Mouse (Mus musculus) left cerebral cortex, adult 2 months (tissue): ENCODE results near the gene Phf19. TPM values are rescaled to one million over a fixed set of nuclear protein-coding genes. Genes with fewer than 3 reads are reported as not detected.

ENCODE experiments used
- DNase-seq, 2 experiments: peaks; one replicate each; pipeline ENCODE4 v3.0.0; 2021 to 2022; ENCODE audit warnings: low spot score in 2 of 2, mixed read lengths in 1 of 2; ENCODE audit errors: extremely low spot score in 1 of 2
- H3K27ac ChIP-seq: fragments of 200-600 bp; 2 replicates; pipeline ENCODE4 v1.8.1; 2022
- H3K4me3 ChIP-seq: fragments of 200-600 bp; 2 replicates; pipeline ENCODE4 v1.8.1; 2022
- CTCF ChIP-seq: fragments of 200-600 bp; IDR thresholded peaks from 2 replicates; pipeline ENCODE4 v1.8.1; 2022; ENCODE audit warnings: antibody characterized with exemption, mild to moderate bottlenecking, moderate library complexity
- intact Hi-C: fragments of 180-260 bp; cut with DNase I; formaldehyde crosslinking; loops from one replicate; pipeline ENCODE4 v1.15.1; 2025
- total RNA-seq, 2 experiments: library from RNA; stranded (reverse); gene quantifications; 2 replicates each; pipeline ENCODE4 v1.2.3; 2021

Gene Phf19
- total RNA-seq, 2 experiments from 2014 or later: 0.84 to 1.3 TPM

DNA sequence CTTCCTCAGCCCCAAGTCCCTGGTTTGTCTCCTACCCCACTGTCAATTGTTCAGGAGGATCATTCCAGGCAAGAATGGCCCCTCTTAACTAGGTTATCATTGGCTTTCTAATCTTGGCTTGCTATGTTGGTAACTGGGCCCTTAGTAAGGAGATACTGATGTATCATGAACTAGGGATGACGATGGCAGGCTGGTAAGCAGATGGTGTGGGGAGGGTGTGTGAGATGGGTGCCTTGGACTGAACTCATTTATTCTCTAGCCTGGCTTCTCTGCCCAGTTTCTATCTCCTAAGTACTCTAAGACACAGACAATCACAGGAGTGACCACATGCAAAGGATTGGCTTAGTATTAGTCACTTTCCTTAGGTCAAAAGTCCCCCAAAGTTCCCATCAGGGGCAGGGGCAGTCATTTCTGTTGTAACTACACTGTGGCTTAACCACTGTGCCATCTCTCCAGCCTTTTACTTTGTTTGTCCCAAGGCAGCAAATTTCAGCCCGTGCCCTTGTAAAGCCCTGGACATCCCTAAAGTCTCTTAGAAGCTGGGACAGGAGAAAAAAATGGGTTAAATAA is 39.8 kb upstream of the Phf19 start:
- intact Hi-C loops: no loop called here
- H3K4me3 ChIP-seq: no peak overlapping the region
- no peak for TF ChIP-seq CTCF
- no peak overlapping the region for H3K27ac ChIP-seq
- DNase-seq: no peak

DNA sequence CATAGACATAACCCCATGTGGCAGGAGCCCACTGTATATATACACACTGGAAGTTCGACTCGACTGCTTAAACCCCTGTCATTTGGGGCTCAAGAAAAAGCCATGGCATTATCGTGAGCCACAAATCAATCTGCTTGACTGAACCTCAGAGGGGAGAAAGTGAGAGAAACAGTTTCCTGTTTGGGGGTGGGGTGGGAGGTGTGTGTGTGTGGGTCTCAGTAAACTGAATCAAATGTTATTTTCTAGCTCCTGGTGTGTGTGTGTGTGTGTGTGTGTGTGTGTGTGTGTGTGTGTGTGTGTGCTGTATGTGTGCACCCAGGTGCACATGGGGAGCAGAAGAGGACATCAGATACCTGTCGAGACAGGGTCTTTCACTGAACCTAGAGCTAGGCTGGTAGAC is 39.2 kb upstream of the Phf19 start:
- intact Hi-C loops: no loop called here
- no peak for DNase-seq
- TF ChIP-seq CTCF: no peak
- Histone ChIP-seq H3K27ac (no peak overlapping the region), H3K4me3 (no peak overlapping the region)

DNA sequence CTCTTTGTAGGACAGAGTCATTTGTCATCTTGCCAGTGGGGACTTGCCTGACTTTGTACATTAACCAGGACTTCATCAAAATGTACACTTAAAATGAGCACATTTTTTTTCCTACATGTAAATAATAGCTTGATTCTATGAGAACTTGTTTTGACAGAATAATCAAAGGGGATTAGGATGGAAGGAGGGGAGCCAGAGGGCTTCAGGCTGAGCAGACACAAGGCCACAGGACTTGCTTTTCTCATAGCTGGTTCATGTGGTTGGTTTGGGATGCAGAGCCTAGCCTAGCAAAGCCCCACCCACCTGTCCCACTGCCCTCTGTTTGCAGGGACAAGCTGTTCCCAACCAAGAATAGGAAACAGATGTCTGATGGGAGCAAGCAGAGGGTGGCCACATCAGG is 37.6 kb upstream of the Phf19 start:
- Histone ChIP-seq H3K27ac (no peak overlapping the region), H3K4me3 (no peak overlapping the region)
- intact Hi-C loops: no loop called here
- no peak for TF ChIP-seq CTCF
- DNase-seq: no peak

DNA sequence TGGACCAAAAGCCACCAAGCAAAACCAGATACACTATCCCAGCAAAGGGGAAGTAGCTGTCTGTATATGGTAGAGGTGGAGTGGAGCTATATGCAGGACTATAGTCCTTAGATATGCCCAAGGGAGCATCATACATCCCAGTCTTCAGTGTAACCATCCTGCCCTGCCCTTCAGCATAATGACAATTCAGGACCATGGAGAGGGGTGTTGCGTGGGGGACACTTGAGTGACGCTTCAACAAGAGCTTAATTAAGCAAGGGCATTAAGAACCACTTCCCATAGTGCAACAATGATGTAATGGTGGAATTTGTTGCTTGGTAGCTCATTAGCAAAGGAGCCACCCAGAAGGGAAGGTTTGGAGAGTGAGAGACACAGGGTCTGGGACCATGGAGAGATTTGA is 34.8 kb upstream of the Phf19 start:
- Histone ChIP-seq H3K4me3 (no peak overlapping the region), H3K27ac (no peak overlapping the region)
- TF ChIP-seq CTCF: no peak
- DNase-seq: no peak
- intact Hi-C loops: no loop called here

DNA sequence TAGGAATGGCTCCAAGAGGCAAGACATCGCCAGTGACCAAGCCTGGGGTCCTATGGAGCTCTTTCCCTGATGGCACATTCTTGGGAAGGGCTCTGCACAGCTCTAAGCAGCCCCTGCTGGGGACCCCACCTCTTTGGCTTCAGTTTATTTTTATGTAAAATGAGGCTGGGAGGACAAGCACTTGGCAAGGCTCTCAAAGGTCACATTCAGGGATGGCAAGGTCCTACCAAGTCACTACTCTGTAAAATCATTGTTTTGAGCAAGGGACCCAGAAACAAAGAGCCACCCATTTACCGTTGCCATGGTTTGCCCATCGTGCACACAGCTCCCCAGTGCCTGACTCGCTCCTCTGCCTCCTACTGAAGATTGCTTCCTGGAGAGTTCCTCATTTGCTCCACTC is 32.2 kb upstream of the Phf19 start:
- Histone ChIP-seq H3K27ac (no peak overlapping the region), H3K4me3 (no peak overlapping the region)
- DNase-seq: no peak
- intact Hi-C loops: no loop called here
- no peak for TF ChIP-seq CTCF

DNA sequence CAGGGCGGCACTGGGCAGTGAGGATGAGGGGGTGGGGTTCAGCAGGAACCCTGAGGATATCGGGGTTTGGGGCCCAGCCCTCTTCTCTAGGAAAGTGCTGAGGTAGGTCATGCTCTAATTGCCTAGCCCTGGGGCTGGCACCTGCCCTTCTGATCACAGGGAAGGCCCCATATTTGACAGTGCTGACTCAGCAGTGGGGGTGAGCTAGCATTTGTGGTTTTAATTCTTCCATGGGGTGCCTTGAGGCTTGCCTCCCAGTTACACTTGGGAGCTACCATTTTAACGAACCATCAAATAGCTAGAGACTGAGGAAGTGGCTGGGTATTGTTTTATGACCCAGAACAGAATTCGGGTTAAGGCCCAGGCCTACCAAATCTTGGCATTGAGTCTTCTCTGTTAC is 31.8 kb upstream of the Phf19 start:
- Histone ChIP-seq H3K27ac (no peak overlapping the region), H3K4me3 (no peak overlapping the region)
- DNase-seq: no peak
- no peak for TF ChIP-seq CTCF
- intact Hi-C loops: no loop called here

DNA sequence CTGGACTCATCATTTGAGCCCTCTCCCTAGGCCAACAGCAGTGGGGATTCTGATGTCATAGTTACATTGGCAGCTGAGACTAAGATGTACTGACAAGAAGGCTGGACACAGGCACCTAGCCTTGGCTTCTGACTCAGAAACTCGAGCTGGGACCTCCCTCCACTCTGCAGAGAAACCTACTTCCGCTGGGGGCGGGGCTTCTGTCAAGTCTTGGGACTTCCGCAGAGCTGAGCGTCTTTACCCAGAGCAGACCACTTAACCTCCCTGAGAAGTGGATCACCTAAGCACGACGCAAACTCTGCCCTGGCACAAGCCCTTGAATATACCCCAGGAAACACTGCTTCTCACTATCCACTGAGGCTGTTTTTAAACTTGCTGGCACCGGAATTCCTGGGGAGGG is 30.9 kb upstream of the Phf19 start:
- intact Hi-C loops: no loop called here
- Histone ChIP-seq H3K4me3 (no peak overlapping the region), H3K27ac (no peak overlapping the region)
- no peak for TF ChIP-seq CTCF
- no peak for DNase-seq

DNA sequence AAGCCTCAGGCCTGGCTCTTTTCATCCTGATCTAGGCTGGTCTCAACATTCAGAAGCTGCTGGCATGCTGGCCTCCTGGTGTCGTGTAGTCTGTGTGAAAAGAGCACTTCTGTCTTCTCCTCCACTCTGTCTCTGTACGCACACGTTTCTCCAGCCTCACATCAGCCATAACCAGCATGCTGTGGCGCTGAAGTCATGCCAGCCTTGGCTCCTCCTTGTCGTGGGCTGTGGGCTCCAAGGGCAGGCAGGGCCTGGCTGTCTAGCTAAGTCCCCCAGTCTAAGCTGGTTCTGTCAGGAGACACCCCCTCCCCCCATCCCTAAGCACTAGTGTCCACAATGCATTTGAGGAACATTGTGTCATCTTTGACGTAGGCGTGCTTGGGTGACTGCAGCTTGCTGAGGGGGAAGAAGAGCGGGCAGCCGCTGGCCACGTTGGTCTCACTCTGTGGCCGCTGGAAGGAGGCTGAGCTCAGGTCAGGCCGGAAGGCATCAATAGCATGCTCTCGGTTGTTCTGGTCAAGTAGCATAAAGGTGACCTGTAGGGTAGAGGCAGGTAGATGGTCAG is 29.8 kb upstream of the Phf19 start:
- no peak for TF ChIP-seq CTCF
- intact Hi-C loops: no loop called here
- DNase-seq: no peak
- H3K27ac ChIP-seq: no peak overlapping the region
- no peak overlapping the region for H3K4me3 ChIP-seq

DNA sequence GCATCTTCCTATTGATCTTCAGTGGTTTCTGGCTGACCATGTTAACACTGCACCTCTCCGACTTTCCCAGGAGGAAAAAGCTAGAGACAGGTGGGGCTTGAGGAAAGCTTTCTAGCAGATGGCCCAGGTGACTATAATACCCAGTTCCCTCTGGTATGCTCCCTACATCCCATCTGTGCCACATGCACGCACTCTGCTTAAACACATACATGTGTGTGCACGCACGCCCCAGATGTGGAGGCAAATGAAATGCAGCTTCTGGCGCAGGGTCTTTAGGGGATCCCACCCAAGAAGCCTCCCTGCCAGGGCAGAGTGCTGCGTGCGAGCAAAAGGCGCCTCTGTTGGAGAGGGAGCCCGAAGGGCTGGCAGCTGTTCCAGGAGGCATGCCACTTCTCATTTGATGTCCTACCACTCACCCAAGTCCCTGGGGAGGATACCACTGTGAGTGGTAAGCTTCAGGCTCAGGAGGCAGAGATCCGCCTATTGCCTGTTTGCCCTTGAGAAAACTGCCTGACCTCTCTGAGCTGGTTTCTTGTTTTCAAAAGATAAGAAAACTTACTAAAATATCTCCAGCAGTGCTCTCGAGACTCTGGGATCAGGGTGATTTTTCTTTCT is 27.3 kb upstream of the Phf19 start:
- Histone ChIP-seq H3K27ac (no peak overlapping the region), H3K4me3 (no peak overlapping the region)
- intact Hi-C loops: no loop called here
- no peak for DNase-seq
- TF ChIP-seq CTCF: no peak

DNA sequence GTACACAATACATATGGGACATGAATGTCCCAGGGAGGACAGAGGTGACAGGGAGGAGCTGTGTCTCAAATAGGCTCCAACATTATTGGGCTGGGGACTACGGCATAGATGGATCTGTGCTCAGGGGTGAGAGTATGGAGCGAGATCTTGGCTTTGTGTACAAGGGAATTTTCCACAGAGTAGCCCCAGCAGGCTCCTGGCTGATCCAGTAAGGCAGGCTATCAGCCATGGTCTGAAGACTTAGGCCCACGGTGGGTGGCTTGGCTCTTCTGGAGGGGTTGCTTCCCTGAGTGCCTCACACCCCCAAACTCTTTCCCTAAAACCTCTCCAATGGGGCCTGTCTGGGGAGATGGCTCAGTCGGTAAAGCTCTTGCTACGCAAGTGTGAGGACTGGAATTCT is 26.4 kb upstream of the Phf19 start:
- Histone ChIP-seq H3K27ac (no peak overlapping the region), H3K4me3 (no peak overlapping the region)
- intact Hi-C loops: no loop called here
- DNase-seq: no peak
- no peak for TF ChIP-seq CTCF

DNA sequence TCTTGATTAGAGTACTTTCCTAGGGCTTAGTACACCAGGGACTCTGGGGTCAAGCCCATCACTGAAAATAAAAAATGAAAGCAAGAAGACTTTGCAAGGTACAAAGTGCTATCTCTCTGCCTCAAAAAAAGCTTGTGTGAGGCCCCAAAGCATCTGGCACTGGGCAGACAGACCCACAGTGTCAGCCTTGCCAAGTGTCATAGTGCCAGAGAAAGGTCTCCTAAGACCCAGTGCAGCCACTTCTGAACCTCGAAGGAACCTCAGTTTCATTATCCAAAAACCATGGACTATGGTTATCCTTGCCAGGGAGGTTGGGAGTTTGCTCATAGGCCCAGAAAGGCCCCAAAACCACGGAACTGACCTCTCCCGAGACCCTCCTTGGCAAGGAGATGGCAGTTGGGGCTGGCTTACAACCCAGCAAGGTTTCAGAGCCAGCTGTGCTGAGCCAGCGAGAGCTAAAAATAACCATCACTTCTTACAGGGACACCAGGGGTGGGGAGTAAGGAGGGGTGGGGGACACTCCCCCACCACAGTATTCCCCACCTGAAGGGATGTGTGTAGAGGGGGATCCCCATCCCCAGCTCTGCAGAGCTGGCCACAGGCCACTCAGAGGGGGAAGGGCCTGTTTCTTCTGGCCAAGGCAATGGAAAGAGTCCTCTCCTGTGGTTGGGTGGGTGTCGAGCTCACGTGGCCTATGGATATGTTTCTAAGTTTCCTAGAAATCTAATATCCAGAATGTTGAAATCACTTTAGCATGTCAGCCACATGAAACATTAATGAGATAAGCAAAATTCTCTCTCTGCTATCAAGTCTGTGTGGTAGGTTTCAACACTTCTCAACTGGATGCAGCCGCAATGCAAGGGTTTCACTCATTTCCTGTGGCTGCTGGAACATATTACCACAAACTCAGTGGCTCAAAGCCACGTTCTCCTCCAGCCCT is 24.7 kb upstream of the Phf19 start:
- TF ChIP-seq CTCF: no peak
- Histone ChIP-seq H3K27ac (no peak overlapping the region), H3K4me3 (no peak overlapping the region)
- intact Hi-C loops: no loop called here
- DNase-seq: no peak

DNA sequence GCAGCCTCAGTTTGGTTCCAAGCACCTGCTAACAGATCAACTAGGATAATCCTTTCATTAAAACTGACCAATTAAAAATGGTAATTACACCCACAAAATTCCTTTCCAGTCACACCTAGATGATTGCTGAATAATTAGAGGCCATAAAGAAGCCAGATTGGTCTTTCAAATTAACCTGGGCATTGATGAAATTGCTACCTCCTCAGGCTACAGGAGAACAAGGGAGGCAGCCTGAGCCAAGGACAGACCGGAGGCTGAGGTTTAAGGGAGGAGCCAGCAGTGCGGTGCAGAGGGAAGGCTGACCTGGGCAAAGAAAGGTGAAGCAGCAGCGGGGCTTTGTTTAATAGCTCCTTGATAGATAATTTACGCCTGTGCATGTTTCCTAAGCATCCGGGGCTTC is 23.6 kb upstream of the Phf19 start:
- Histone ChIP-seq H3K27ac (no peak overlapping the region), H3K4me3 (no peak overlapping the region)
- no peak for TF ChIP-seq CTCF
- intact Hi-C loops: no loop called here
- DNase-seq: no peak
